Mouse (Mus musculus): ENCODE data around the gene Prkcsh. TPM values are rescaled to one million over a fixed set of nuclear protein-coding genes. Genes with fewer than 3 reads are reported as not detected.

Gene Prkcsh
- total and polyA plus RNA-seq, 3 experiments, result 183 to 577 (median 356) TPM

DNA sequence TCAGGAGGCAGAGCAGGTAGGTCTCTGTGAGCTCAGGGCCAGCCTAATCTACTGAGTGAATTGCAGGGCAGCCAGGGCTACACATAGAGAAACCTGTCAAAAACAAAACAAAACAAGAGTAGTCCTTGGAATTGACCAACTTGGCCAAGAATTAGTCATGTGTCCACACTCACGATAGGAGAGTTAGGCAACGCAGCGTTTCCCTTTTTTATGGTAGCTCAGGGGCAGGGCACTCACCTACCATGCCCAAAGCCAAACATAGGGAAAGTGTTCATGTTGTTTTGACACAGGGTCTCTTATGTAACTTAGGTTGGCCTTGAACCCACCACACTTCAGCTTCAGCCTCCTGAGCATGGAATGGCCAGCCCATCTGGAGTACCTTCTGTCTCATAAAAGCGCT is 33.3 kb upstream of the Prkcsh start:
- Histone ChIP-seq H3K27ac (ENCODE audit: control insufficient read depth, low read depth, low read length) (no peak overlapping the region), H3K9me3 (replicated peaks; ENCODE audit: insufficient read depth, low read length) (no peaks in the 10 kb centered on the region), H3K36me3 (ENCODE audit: control insufficient read depth in 1 of 2, insufficient read depth in 2 of 2, low read length in 2 of 2) (peaks cover 0 to under 1% of the 10 kb centered on the region in 2 experiments; a peak in 2 of 4 replicates), H3K4me3 (ENCODE audit: control insufficient read depth in 1 of 2, insufficient read depth in 1 of 2, low read depth in 2 of 2, low read length in 2 of 2) (no peak overlapping the region), H3K27me3 (ENCODE audit: control insufficient read depth in 1 of 2, insufficient read depth in 2 of 2, low read length in 2 of 2) (peaks cover 2 to 4% of the 10 kb centered on the region in 2 experiments; a peak in 2 of 4 replicates), H3K9ac (ENCODE audit: control insufficient read depth, low read depth, low read length, poor library complexity, severe bottlenecking) (no peak overlapping the region), H3K4me1 (ENCODE audit: control insufficient read depth in 1 of 2, insufficient read depth in 2 of 2, low read length in 2 of 2) (peaks cover under 1% of the 10 kb centered on the region in 2 experiments; a peak in 3 of 4 replicates), H3K79me2 (ENCODE audit: control insufficient read depth, insufficient read depth, low read length, poor library complexity) (no peaks in the 10 kb centered on the region)
- TF ChIP-seq ZC3H11A (IDR thresholded peaks at IDR 0.05; ENCODE audit: low read depth, low read length) (no peak), SIN3A (IDR thresholded peaks at IDR 0.05; ENCODE audit: low read length) (no peak), CTCF (IDR thresholded peaks at IDR 0.05 in 2 of 3, conservative IDR thresholded peaks at IDR 0.05 in 1 of 3; ENCODE audit: control insufficient read depth in 1 of 3, insufficient read depth in 1 of 3, low read depth in 2 of 3, low read length in 3 of 3, poor library complexity in 1 of 3, severe bottlenecking in 1 of 3) (no peak), UBTF (IDR thresholded peaks at IDR 0.05; ENCODE audit: borderline replicate concordance, insufficient read depth, low read depth, low read length) (no peak), MAFK (IDR thresholded peaks at IDR 0.05; ENCODE audit: borderline replicate concordance, low read depth, low read length) (no peak), CHD1 (IDR thresholded peaks at IDR 0.05; ENCODE audit: low read depth, low read length) (no peak), ETS1 (IDR thresholded peaks at IDR 0.05; ENCODE audit: low read depth, low read length) (no peak), NELFE (IDR thresholded peaks at IDR 0.05; ENCODE audit: low read depth, low read length) (no peak), RCOR1 (IDR thresholded peaks at IDR 0.05; ENCODE audit: low read depth, low read length) (no peak), KAT2A (conservative IDR thresholded peaks at IDR 0.05; ENCODE audit: low read depth, low read length) (no peak), TAL1 (IDR thresholded peaks at IDR 0.05; ENCODE audit: low read length) (no peak)
- DNase-seq (ENCODE audit: low read depth, low spot score), result no peak

- no peak for TF ChIP-seq MAZ (IDR thresholded peaks at IDR 0.05; ENCODE audit: low read depth, low read length)
- no peak for TF ChIP-seq USF2 (IDR thresholded peaks at IDR 0.05; ENCODE audit: borderline replicate concordance in 1 of 2, insufficient read depth in 1 of 2, low read depth in 1 of 2, low read length in 2 of 2)
- peak in 1 of 3 experiments; percentile 3; a peak in 1 of 6 replicates for TF ChIP-seq CTCF (IDR thresholded peaks at IDR 0.05 in 2 of 3, conservative IDR thresholded peaks at IDR 0.05 in 1 of 3; ENCODE audit: control insufficient read depth in 1 of 3, insufficient read depth in 1 of 3, low read depth in 2 of 3, low read length in 3 of 3, poor library complexity in 1 of 3, severe bottlenecking in 1 of 3)
- no peak for TF ChIP-seq GATA1 (IDR thresholded peaks at IDR 0.05; ENCODE audit: low read depth, low read length)
- no peaks in the 10 kb centered on the region for H3K36me3 ChIP-seq (ENCODE audit: control insufficient read depth in 1 of 2, insufficient read depth in 2 of 2, low read length in 2 of 2)
- no peaks in the 10 kb centered on the region for H3K9me3 ChIP-seq (replicated peaks; ENCODE audit: insufficient read depth, low read length)
- no peak overlapping the region for H3K4me3 ChIP-seq (ENCODE audit: control insufficient read depth in 1 of 2, insufficient read depth in 1 of 2, low read depth in 2 of 2, low read length in 2 of 2)
- DNase-seq (ENCODE audit: low read depth, low spot score), result no peak
- H3K27ac ChIP-seq (ENCODE audit: control insufficient read depth, low read depth, low read length), result no peak overlapping the region
- H3K4me1 ChIP-seq (ENCODE audit: control insufficient read depth in 1 of 2, insufficient read depth in 2 of 2, low read length in 2 of 2), result no peaks in the 10 kb centered on the region
- peaks cover 4 to 5% of the 10 kb centered on the region in 2 experiments; a peak in 3 of 4 replicates for H3K27me3 ChIP-seq (ENCODE audit: control insufficient read depth in 1 of 2, insufficient read depth in 2 of 2, low read length in 2 of 2)
- no peaks in the 10 kb centered on the region for H3K79me2 ChIP-seq (ENCODE audit: control insufficient read depth, insufficient read depth, low read length, poor library complexity)
- no peak overlapping the region for H3K9ac ChIP-seq (ENCODE audit: control insufficient read depth, low read depth, low read length, poor library complexity, severe bottlenecking)
These were observed 25.9 kb upstream of the Prkcsh start for GRCm38 (mm10) chr9:21976626-21977175.

All from MEL (cell line).